Mouse (Mus musculus): ENCODE measurements around the gene Recql5. TPM values are rescaled to one million over a fixed set of nuclear protein-coding genes. Genes with fewer than 3 reads are reported as not detected.
"Not testable (repeated sequence)": the region's sequence is repeated elsewhere in the genome, so short reads cannot be mapped to it uniquely, and the experiment has no call there.

The Recql5 gene
- polyA plus RNA-seq, 2 experiments from 2014 or later, result 12.1 to 22.5 TPM

DNA sequence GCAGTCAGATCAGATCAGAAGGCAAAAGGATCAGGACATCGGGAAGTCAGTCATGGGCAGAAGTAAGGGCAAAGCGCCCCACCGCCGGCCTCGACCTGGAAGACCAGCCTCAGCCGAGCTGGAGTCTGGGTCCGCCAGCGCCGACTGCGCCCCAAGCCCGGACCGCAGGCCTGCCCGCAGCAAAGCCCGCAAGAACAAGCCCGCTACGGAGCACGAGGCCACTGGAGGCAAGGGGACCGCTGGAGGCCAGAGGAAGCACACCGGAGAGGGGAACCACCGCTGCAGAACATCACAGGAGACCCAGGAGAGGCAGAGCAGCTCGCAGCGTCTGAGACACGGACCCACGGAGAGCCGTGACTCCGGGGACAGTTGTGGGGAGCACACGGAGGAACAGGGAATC is 74.9 kb downstream of the Recql5 start, which contains the start of gene Myo15b:
TSS of gene Myo15b (plus strand) at position 53 of the 400 bp plus-strand sequence.
- no peak for ATAC-seq

GRCm38 (mm10) chr11:115857936-115858335 is 75.3 kb downstream of the Recql5 start:
- ATAC-seq, result no peak

DNA sequence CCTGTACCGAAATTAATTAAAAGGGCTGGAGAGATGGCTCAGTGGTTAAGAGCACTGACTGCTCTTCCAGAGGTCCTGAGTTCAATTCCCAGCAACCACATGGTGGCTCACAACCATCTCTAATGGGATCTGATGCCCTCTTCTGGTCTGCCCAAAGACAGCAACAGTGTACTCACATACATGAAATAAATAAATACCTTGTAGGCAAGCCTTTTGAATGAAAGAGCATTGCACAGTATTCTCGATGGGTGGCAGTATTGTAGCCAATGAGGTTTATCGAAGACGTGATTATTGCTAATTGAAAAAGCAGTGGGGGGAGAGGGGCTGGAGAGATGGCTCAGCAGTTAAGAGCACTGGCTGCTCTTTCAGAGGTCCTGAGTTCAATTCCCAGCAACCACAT is 76.1 kb downstream of the Recql5 start:
- ATAC-seq, result not testable (repeated sequence)

DNA sequence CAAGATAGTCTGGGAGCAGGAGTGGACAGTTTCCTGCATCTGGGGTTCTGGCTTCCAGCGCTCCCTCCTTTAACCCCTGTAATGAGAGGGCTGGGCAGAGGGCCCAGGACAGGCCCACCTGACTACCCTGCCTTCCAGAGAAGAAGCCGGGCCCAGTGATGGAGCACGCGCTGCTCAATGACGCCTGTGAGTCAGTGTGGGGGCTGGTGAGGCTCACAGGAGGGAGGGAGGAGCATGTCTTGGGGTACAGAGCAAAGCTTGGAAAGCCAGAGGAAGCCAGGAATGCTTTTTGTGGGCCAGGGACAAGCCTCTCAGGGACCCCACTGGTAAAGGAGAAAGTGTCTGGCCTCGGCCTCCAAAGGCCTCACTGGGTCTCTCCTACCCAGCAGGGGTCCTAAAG is 78.6 kb downstream of the Recql5 start:
- ATAC-seq, result no peak

GRCm38 (mm10) chr11:115845819-115846218 is 87.5 kb downstream of the Recql5 start:
- no peak for ATAC-seq

GRCm38 (mm10) chr11:115844240-115844639 is 89.0 kb downstream of the Recql5 start:
- ATAC-seq, result no peak

DNA sequence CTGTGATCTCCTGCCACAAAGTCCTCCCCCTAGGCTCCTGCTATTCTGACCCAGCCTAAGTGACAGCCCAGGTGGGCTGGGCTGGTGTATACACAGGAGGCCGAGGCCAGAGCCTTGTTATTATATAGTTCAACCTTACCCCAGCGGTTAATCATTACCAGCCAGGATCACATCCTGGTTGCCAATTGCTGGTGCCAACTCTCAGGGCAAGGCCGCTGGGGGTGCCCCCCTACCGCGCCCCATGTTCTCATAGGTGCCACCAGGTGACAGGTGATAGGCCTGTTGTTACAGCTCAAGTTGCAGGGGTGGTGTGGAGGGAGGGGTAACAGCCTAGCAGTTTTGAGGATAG is 89.4 kb downstream of the Recql5 start:
- no peak for ATAC-seq

DNA sequence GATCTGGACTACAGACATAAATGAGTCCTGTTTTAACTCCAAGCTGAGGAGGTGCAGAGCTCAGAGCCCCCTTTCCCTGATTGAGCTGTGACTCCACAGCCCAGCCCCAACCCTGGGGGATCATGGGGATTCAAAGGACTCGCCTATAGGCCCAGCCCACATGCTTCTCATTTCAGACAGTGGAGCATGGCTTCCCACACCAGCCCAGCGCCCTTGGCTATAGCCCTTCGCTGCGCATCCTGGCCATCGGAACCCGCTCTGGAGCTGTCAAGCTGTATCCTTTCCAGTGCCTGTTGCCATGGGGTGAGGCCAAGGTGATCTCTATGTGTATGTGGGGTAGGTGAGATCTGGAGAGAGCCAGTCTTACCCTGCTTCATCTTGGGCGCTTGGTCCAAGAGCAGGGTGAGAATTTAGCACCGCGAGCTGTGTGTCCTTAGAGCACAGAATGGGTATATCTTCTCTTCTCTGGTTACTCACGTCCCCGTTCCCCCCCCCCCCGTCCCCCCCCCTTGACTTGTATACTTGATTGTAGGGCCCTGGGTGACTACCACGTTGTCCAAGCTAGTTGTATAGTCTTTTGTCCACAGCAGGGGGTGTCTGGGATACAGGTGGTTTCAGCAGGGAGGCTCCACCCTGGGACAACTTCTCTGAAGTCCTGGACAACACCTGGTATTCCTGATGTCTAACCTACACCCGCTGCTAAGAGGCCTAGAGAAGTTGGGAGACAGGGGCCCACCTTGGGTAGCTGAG is 90.0 kb downstream of the Recql5 start:
- ATAC-seq, result no peak

Other genes starting within 250 kb of the Recql5 start
- 10 to 100 TPM; 28.3 to 34.4 TPM for gene Grb2, start 224.9 kb downstream of the Recql5 start, polyA plus RNA-seq (2017; shearing (Covaris generic))
- 10 to 100 TPM in 1 of 2 experiments, 1 to 10 TPM in 1; 9.2 to 14.6 TPM for gene Tmem94, start 168.0 kb downstream of the Recql5 start, polyA plus RNA-seq (2017; shearing (Covaris generic))
- under 1 TPM; 0.46 to 0.79 TPM for gene Caskin2, start 119.8 kb downstream of the Recql5 start, polyA plus RNA-seq (2017; shearing (Covaris generic))
- 10 to 100 TPM in 1 of 2 experiments, 1 to 10 TPM in 1; 8.9 to 11.9 TPM for gene Tsen54, start 118.8 kb downstream of the Recql5 start, polyA plus RNA-seq (2017; shearing (Covaris generic))
- 1 to 10 TPM; 6.3 TPM for gene Llgl2, start 109.4 kb downstream of the Recql5 start, polyA plus RNA-seq (2017; shearing (Covaris generic))
- gene Myo15b, start 75.1 kb downstream of the Recql5 start, polyA plus RNA-seq (2017; shearing (Covaris generic)), result not detected
- gene Smim5, start 33.5 kb downstream of the Recql5 start, polyA plus RNA-seq (2017; shearing (Covaris generic)), result 1 to 10 TPM in 1 of 2 experiments, under 1 TPM in 1; 0.89 to 1.2 TPM
- 1 to 10 TPM; 2.5 to 3.6 TPM for gene Smim6, start 21.5 kb downstream of the Recql5 start, polyA plus RNA-seq (2017; shearing (Covaris generic))
- 10 to 100 TPM; 36.0 to 53.3 TPM for gene Sap30bp, start 195 bp downstream of the Recql5 start, polyA plus RNA-seq (2017; shearing (Covaris generic))
- not detected for gene Itgb4, start 41.2 kb upstream of the Recql5 start, polyA plus RNA-seq (2017; shearing (Covaris generic))
- 10 to 100 TPM; 23.0 to 25.3 TPM for gene Galk1, start 79.2 kb upstream of the Recql5 start, polyA plus RNA-seq (2017; shearing (Covaris generic))
- gene H3f3b, start 94.5 kb upstream of the Recql5 start, polyA plus RNA-seq (2017; shearing (Covaris generic)), result 1,000 to 10,000 TPM; 1,520 to 1,873 TPM
- 10 to 100 TPM; 10.4 to 12.3 TPM for gene Unk, start 96.8 kb upstream of the Recql5 start, polyA plus RNA-seq (2017; shearing (Covaris generic))
- gene Unc13d, start 144.5 kb upstream of the Recql5 start, polyA plus RNA-seq (2017; shearing (Covaris generic)), result 100 to 1,000 TPM in 1 of 2 experiments, 10 to 100 TPM in 1; 68.6 to 116 TPM
- gene Wbp2, start 153.5 kb upstream of the Recql5 start, polyA plus RNA-seq (2017; shearing (Covaris generic)), result 100 to 1,000 TPM in 1 of 2 experiments, 10 to 100 TPM in 1; 85.4 to 142 TPM
- not detected for gene Trim47, start 193.7 kb upstream of the Recql5 start, polyA plus RNA-seq (2017; shearing (Covaris generic))
- 10 to 100 TPM; 10.7 to 11.9 TPM for gene Trim65, start 197.7 kb upstream of the Recql5 start, polyA plus RNA-seq (2017; shearing (Covaris generic))
- gene Mrpl38, start 205.4 kb upstream of the Recql5 start, polyA plus RNA-seq (2017; shearing (Covaris generic)), result 10 to 100 TPM; 17.9 to 25.8 TPM
- gene Fbf1, start 234.7 kb upstream of the Recql5 start, polyA plus RNA-seq (2017; shearing (Covaris generic)), result 1 to 10 TPM; 2.1 to 3.4 TPM